Mouse (Mus musculus): ENCODE measurements at regions not wholly inside any gene's neighbourhood (a gene's known extent, or its start where the extent isn't known, plus 50 kb on each side); places are given as distances from the start of the nearest gene placed in this dataset.

DNA sequence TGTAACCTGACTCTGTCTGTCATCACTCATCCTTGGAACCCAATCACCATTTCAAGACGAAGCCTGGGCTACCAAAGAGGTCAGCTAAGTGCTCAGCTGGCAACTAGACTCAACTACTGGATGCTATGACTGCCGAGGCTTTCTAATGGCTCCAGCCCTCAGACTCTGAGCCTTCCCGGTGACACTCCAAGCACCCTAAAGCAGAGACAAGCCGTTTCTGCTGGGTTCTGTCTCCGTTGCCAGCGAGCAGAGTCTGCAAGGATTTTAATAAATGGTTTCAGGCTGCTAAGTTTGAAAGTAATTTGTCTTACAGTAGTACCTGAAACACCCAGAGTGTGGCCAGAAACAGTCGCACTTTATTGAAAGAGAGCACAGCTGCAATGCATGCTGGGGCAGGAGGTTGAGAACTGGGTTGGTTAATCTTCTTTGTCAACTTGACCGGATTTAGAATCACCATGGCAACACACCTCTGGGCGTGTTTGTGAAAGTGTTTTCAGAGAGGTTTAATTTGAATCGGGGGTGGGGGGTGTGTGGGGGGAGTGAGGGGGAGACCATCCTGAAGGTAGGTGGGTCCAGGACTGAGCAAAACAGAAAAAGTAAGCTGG, 298.8 kb downstream of the H2al1j start:
- H3K9me3 ChIP-seq (replicated peaks): no peaks in the 10 kb centered on the region
- no peaks in the 10 kb centered on the region for H3K36me3 ChIP-seq
- no peak overlapping the region for H3K27ac ChIP-seq (replicated peaks)
- 49% methylated on average over 10 of the region's 10 CpGs for WGBS
- peaks cover 3% of the 10 kb centered on the region; the same call in 1 of the 2 replicates for H3K4me1 ChIP-seq
- no peak overlapping the region for H3K4me2 ChIP-seq (replicated peaks)
- no peaks in the 10 kb centered on the region; the same call in 1 of the 2 replicates for H3K27me3 ChIP-seq
- no peak overlapping the region for H3K4me3 ChIP-seq (replicated peaks)
- ATAC-seq (ENCODE audit: insufficient number of reproducible peaks, low FRiP score, low TSS enrichment, low read depth): no peak
- no peak overlapping the region for H3K9ac ChIP-seq

DNA sequence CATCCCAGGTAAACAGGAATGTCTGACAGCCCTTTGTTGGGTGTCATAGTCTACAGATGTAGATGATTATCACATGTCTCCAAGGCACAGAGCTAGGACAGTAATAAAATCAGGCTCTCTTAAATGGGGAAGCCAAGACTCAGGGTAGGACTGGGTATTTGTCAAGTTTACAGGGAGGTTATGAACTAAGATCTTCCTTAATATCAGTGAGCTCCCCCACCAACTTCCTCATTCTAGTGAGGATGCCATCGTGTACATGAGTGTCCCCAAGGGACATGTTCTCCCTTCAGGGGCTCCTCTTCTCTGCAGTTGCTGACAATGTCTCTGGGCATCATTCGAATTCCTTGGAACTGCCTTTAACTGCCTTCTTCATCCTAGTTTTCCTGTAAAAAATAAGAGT, 301.7 kb downstream of the H2al1j start:
- Histone ChIP-seq H3K4me1 (peaks cover 9% of the 10 kb centered on the region; the same call in 1 of the 2 replicates), H3K27ac (replicated peaks) (no peak overlapping the region), H3K36me3 (no peaks in the 10 kb centered on the region), H3K27me3 (peaks cover 4% of the 10 kb centered on the region; the same call in 1 of the 2 replicates), H3K4me3 (replicated peaks) (no peak overlapping the region), H3K4me2 (replicated peaks) (no peak overlapping the region), H3K9me3 (replicated peaks) (no peaks in the 10 kb centered on the region), H3K9ac (no peak overlapping the region)
- 61% methylated on average over 2 of the region's 2 CpGs for WGBS
- no peak for ATAC-seq (ENCODE audit: insufficient number of reproducible peaks, low FRiP score, low TSS enrichment, low read depth)

DNA sequence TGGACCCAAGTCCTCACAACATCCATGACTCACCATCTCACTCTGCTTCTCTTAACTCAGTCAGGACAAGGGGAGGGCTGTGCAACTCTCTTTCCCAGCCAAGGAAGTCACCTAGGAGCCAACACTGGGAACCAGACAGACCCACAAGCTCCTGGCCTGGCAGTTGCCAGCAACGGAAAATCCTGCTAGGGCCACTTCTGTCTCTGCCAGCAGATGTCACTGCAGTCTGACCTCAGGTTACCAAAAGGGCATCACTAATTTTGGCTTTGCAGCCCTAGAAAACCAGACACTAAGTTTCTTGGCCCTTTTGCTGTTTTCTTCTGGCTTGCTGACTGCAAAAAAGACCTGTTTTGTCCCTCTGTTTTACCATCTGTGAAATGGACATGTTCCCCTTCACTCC, 302.3 kb downstream of the H2al1j start:
- Histone ChIP-seq H3K27me3 (peaks cover 4% of the 10 kb centered on the region; the same call in 1 of the 2 replicates), H3K4me3 (replicated peaks) (no peak overlapping the region), H3K27ac (replicated peaks) (no peak overlapping the region), H3K4me2 (replicated peaks) (no peak overlapping the region), H3K4me1 (peaks cover 9% of the 10 kb centered on the region; the same call in 1 of the 2 replicates), H3K9me3 (replicated peaks) (no peaks in the 10 kb centered on the region), H3K36me3 (no peaks in the 10 kb centered on the region), H3K9ac (no peak overlapping the region)
- WGBS: 19% methylated on average over 1 of the region's 1 CpGs
- no peak for ATAC-seq (ENCODE audit: insufficient number of reproducible peaks, low FRiP score, low TSS enrichment, low read depth)

DNA sequence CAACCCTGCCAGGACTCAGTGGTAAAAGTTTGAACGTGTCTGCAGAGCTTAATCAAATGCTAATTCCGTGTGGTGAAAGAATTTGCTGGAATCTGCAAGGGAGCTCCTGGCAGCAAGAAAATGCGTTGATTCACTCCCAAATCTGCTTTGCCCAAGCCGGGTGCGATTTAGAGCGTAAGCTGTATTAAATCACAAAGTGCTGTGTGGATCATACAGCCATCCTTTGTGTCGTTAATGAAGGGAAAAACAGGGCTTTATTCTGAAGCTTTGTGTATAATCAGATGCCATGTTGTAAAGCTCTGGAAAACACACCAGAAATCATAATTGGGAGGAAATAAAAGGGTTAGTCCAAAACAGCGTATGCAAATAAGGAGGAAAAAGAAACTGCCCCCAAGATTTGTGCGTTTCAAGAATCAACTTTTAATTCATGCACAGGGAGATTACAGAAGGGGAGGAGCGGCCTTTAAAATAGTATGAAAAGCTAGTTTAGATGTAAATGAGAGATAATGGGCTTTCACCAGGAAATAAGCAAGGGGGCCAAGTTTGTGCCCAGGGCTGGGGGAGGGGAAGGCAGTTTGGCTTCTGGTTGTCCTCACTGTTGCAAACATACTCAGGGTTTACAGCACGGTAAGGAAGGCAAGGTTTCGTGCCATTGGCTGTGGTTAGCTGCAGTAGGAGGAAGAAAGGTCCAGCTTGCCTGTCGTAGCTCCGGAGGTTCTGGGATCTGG, 303.7 kb downstream of the H2al1j start:
- Histone ChIP-seq H3K9me3 (replicated peaks) (no peaks in the 10 kb centered on the region), H3K4me1 (peaks cover 9% of the 10 kb centered on the region; the same call in 1 of the 2 replicates), H3K9ac (no peak overlapping the region), H3K4me2 (replicated peaks) (peak overlapping the region; percentile 42), H3K4me3 (replicated peaks) (peak overlapping the region; percentile 16; the same call in 1 of the 2 replicates), H3K27me3 (peaks cover 4% of the 10 kb centered on the region; the same call in 1 of the 2 replicates), H3K36me3 (no peaks in the 10 kb centered on the region), H3K27ac (replicated peaks) (no peak overlapping the region)
- WGBS: 18% methylated on average over 14 of the region's 14 CpGs
- ATAC-seq (ENCODE audit: insufficient number of reproducible peaks, low FRiP score, low TSS enrichment, low read depth): no peak

DNA sequence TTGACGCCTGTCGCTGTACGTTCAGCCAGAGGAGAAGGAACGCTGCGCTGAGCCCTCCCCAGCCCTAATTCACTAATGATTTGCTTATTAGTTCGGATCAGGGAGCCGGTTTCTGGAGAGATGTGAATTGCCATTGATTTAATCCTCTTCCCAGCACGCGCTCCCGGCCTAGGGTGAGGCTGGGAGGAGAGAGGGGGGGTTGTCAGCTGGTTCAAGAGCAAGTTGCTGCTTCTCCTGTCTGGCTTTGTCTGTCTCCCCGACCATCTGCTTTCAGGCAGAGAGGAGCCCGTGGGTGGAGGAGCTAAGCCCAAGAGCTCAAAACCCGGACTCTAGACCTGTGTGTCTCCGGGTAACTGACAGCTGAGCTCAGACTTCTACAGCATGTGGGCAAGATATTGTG, 304.4 kb downstream of the H2al1j start:
- Histone ChIP-seq H3K36me3 (no peaks in the 10 kb centered on the region), H3K27me3 (peaks cover 4% of the 10 kb centered on the region; the same call in 1 of the 2 replicates), H3K9ac (no peak overlapping the region), H3K27ac (replicated peaks) (no peak overlapping the region), H3K4me3 (replicated peaks) (peak overlapping the region; percentile 16; the same call in 1 of the 2 replicates), H3K4me2 (replicated peaks) (peak overlapping the region; percentile 42), H3K9me3 (replicated peaks) (no peaks in the 10 kb centered on the region), H3K4me1 (peaks cover 9% of the 10 kb centered on the region; the same call in 1 of the 2 replicates)
- no peak for ATAC-seq (ENCODE audit: insufficient number of reproducible peaks, low FRiP score, low TSS enrichment, low read depth)
- 23% methylated on average over 14 of the region's 14 CpGs for WGBS

DNA sequence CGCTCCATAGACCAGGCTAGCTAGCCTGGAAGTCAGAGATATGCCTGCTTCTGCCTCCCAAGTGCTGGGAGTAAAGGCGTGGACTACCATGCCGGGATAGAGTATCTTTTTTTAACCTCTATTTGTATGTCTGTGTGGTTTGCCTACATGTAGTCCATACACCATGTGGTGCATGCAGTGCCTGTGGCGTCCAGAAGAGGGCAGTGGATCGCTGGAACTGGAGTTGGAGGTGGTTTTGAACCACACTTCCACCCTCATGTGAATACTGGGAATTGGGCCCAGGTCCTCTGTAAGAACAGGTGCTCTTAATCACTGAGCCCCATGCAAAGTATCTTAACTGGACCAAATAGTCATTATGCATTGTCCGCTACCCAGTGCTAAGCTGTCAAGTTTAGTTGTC, 306.2 kb downstream of the H2al1j start:
- H3K27ac ChIP-seq (replicated peaks): no peak overlapping the region
- 57% methylated on average over 6 of the region's 6 CpGs for WGBS
- H3K4me1 ChIP-seq: peaks cover 9% of the 10 kb centered on the region; the same call in 1 of the 2 replicates
- no peak overlapping the region for H3K9ac ChIP-seq
- ATAC-seq (ENCODE audit: insufficient number of reproducible peaks, low FRiP score, low TSS enrichment, low read depth): no peak
- no peaks in the 10 kb centered on the region for H3K36me3 ChIP-seq
- H3K9me3 ChIP-seq (replicated peaks): no peaks in the 10 kb centered on the region
- H3K4me3 ChIP-seq (replicated peaks): no peak overlapping the region
- H3K27me3 ChIP-seq: peaks cover 4% of the 10 kb centered on the region; the same call in 1 of the 2 replicates
- H3K4me2 ChIP-seq (replicated peaks): no peak overlapping the region

DNA sequence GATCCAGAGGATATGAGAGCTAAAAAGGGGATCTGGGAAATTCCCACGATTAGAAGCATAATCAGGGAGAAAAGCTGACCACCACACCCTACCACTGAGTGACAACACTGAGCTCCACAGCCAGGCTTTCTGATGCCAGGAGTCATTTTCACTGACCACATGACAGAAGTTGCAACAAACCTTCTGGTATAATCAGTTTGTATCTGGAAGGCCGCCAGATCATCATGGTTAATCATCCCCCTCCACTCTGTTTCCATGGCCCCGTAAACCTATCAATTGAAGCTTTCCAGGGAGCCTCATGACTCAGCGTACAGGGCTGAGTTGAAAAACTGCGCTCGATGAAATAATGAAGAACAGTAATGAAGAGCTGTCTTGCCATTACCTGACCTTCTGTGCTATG, 316.9 kb downstream of the H2al1j start:
- no peak for ATAC-seq (ENCODE audit: insufficient number of reproducible peaks, low FRiP score, low TSS enrichment, low read depth)
- Histone ChIP-seq H3K27ac (replicated peaks) (no peak overlapping the region), H3K9ac (no peak overlapping the region), H3K4me2 (replicated peaks) (no peak overlapping the region), H3K27me3 (no peaks in the 10 kb centered on the region), H3K4me1 (no peaks in the 10 kb centered on the region), H3K9me3 (replicated peaks) (no peaks in the 10 kb centered on the region), H3K36me3 (no peaks in the 10 kb centered on the region), H3K4me3 (replicated peaks) (no peak overlapping the region)
- 80% methylated on average over 6 of the region's 6 CpGs for WGBS

DNA sequence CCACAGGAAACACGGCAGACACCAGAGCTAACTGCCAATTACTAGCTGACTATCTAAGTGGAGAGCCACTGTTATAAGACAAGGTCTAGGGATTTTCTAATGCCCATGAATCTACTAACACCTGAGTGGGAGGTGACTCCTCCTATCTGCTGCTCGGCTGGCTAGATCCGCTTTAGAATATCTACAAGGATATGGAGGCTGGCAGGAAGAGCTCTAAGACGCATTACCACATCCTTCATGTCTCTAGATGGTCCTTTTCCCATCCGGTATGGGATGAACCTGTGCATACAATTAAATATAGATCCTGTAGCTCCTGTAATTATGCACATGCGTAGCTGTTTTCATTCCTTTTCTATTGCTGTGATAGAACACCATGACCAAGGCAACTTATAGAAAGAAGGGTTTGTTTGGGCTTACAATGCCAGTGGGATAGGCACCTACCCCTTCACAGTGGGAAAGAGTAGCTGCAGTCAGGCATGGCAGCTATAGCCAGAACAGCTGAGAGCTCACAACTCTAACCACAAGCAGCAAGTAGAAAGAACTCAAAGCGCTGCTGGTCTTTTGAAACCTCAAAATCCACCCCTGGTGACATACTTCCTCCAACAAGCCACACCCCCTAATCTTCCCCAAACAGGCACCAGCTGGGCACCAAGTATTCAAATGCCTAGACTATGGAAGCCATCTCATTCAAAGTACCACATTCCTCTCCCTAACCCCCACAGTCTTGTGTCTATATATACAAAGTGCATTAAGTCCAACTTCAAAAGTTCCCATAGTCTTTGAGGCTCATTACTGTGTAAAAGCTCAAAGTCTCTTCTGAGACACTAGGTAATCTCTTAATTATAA, 319.3 kb downstream of the H2al1j start:
- H3K4me2 ChIP-seq (replicated peaks): no peak overlapping the region
- H3K4me1 ChIP-seq: no peaks in the 10 kb centered on the region
- no peak overlapping the region for H3K27ac ChIP-seq (replicated peaks)
- H3K4me3 ChIP-seq (replicated peaks): no peak overlapping the region
- H3K9ac ChIP-seq: no peak overlapping the region
- WGBS: 80% methylated on average over 7 of the region's 7 CpGs
- no peak for ATAC-seq (ENCODE audit: insufficient number of reproducible peaks, low FRiP score, low TSS enrichment, low read depth)
- H3K27me3 ChIP-seq: no peaks in the 10 kb centered on the region
- H3K36me3 ChIP-seq: no peaks in the 10 kb centered on the region
- no peaks in the 10 kb centered on the region for H3K9me3 ChIP-seq (replicated peaks)

DNA sequence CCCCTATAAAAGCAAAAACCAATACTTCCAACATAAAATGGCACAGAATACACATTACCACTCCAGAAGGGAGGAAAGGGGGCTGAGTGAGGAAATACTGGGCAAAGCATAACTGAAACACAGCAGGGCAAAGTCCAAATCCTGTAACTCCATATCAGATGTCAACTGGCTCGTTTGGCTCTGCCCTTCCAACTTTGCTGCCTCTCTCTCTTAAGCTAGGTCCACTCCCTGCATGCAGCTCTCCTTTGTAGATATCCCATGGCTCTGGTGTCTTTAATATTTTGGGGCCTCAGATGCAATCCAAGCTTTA, 319.9 kb downstream of the H2al1j start:
- no peaks in the 10 kb centered on the region for H3K9me3 ChIP-seq (replicated peaks)
- H3K9ac ChIP-seq: no peak overlapping the region
- H3K36me3 ChIP-seq: no peaks in the 10 kb centered on the region
- no peak overlapping the region for H3K4me2 ChIP-seq (replicated peaks)
- H3K4me3 ChIP-seq (replicated peaks): no peak overlapping the region
- no peaks in the 10 kb centered on the region for H3K27me3 ChIP-seq
- 27% methylated on average over 1 of the region's 1 CpGs for WGBS
- H3K27ac ChIP-seq (replicated peaks): no peak overlapping the region
- ATAC-seq (ENCODE audit: insufficient number of reproducible peaks, low FRiP score, low TSS enrichment, low read depth): no peak
- H3K4me1 ChIP-seq: no peaks in the 10 kb centered on the region

DNA sequence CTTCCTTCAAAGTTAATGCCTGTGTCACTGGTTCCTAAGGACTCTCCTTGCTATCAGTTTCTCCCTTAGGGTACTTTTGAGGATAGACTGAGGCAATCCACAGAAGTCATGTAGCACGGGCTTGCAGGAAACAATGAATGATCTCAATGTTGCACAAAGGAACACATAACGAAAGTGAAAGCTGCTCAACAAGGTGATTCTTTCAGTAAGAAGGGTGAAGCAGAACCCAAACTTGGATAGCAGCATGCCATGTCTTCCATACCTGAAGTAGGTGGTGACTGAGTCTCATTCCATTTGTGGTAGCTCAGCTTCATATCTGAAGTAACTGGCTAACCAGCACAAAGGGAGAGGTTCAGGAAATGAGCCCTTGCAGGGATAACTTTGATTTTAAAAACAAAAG, 325.7 kb downstream of the H2al1j start:
- Histone ChIP-seq H3K4me2 (replicated peaks) (no peak overlapping the region), H3K4me1 (no peaks in the 10 kb centered on the region), H3K27me3 (peaks cover 2% of the 10 kb centered on the region; the same call in 1 of the 2 replicates), H3K9me3 (replicated peaks) (no peaks in the 10 kb centered on the region), H3K36me3 (no peaks in the 10 kb centered on the region), H3K27ac (replicated peaks) (no peak overlapping the region), H3K9ac (no peak overlapping the region), H3K4me3 (replicated peaks) (no peak overlapping the region)
- WGBS: 93% methylated on average over 2 of the region's 2 CpGs
- ATAC-seq (ENCODE audit: insufficient number of reproducible peaks, low FRiP score, low TSS enrichment, low read depth): no peak

DNA sequence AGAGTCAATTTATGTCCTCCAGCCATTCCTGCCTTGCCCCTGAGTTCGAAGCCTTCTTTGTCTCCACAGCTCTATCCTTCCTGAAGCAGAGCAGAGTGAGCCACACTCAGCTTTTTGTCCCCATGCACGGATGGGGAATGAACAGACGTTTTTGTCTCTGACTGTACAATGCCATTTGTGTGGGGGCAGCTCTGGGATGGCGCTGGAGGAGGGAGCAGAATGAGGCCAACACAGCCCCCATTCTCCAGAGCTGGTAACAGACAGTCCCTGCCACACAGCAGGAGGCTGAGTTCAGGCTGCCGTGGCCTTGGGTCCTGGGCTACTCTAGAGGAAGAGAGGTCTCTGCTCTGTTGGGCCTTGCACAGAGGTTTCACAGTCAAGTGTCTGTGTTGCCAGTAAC, 327.4 kb downstream of the H2al1j start:
- Histone ChIP-seq H3K4me1 (no peaks in the 10 kb centered on the region), H3K9me3 (replicated peaks) (no peaks in the 10 kb centered on the region), H3K27ac (replicated peaks) (no peak overlapping the region), H3K4me3 (replicated peaks) (no peak overlapping the region), H3K36me3 (no peaks in the 10 kb centered on the region), H3K9ac (no peak overlapping the region), H3K27me3 (peaks cover 2% of the 10 kb centered on the region; the same call in 1 of the 2 replicates), H3K4me2 (replicated peaks) (no peak overlapping the region)
- no peak for ATAC-seq (ENCODE audit: insufficient number of reproducible peaks, low FRiP score, low TSS enrichment, low read depth)
- 60% methylated on average over 5 of the region's 5 CpGs for WGBS
